Mouse (Mus musculus): ENCODE measurements around the gene Lig4. TPM values are rescaled to one million over a fixed set of nuclear protein-coding genes. Genes with fewer than 3 reads are reported as not detected.
A peak's percentile ranks its signal among the peaks of the same experiment; 100 is the strongest.

The Lig4 gene
- polyA plus RNA-seq, 1 experiment: 2.2 TPM

DNA sequence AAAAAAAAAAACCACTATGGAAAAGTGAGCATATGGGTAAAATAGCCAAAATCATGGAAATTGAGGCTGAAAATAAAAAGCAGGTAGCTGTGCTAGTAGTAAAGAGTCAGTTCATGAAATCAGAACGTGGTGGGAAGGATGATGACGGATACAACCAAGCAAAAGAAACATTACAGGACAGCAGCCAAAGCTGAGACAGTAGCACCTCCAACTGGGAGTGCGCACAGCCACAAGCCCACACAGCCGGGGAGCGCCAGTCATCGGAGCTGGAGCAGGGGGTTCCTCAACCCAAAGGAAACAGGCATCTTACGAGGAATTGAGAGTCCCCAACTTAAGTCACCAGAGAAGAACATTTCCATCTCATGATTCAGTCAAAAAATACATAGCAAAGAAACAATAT lies 26.6 kb upstream of the Lig4 start:
- Histone ChIP-seq H3K4me1 (ENCODE audit: control insufficient read depth, insufficient read depth, low read length) (no peaks in the 10 kb centered on the region), H3K27me3 (replicated peaks; ENCODE audit: control insufficient read depth, insufficient read depth, low read length) (no peaks in the 10 kb centered on the region), H3K4me3 (ENCODE audit: insufficient read depth, low read depth, low read length) (no peak overlapping the region), H3K36me3 (ENCODE audit: control insufficient read depth, insufficient read depth, low read length) (no peaks in the 10 kb centered on the region), H3K27ac (ENCODE audit: insufficient read depth, low read depth, low read length) (no peak overlapping the region)
- TF ChIP-seq POLR2A (IDR thresholded peaks at IDR 0.05; ENCODE audit: low read depth, low read length): no peak
- TF ChIP-seq CTCF (conservative IDR thresholded peaks at IDR 0.05; ENCODE audit: insufficient read depth, insufficient read length, low read depth, low read length): no peak
- DNase-seq: no peak
- 89% methylated on average over 7 of the region's 7 CpGs for WGBS

DNA sequence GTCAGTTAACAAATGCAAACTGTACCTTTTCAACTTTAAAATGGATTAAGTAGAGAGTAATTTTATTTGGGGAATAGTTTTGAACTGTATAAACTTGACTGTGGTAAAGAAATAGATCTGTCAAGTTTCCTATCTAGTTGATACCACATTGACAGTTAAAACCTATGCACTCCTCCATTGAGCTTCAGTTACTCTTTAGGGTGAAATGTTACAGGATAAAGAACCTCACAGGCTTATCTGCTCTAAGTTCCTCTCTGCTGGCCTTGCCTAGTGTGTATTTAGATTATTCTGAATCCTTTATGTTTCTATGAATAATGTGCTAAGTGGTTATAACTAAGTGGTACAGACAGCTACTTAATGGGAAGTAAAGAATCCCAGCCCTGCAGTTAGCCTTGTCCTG lies 2.7 kb upstream of the Lig4 start:
- Histone ChIP-seq H3K27me3 (replicated peaks; ENCODE audit: control insufficient read depth, insufficient read depth, low read length) (no peaks in the 10 kb centered on the region), H3K27ac (ENCODE audit: insufficient read depth, low read depth, low read length) (no peak overlapping the region), H3K36me3 (ENCODE audit: control insufficient read depth, insufficient read depth, low read length) (no peaks in the 10 kb centered on the region), H3K4me3 (ENCODE audit: insufficient read depth, low read depth, low read length) (no peak overlapping the region), H3K4me1 (ENCODE audit: control insufficient read depth, insufficient read depth, low read length) (peaks cover 11% of the 10 kb centered on the region)
- TF ChIP-seq CTCF (conservative IDR thresholded peaks at IDR 0.05; ENCODE audit: insufficient read depth, insufficient read length, low read depth, low read length) (no peak), POLR2A (IDR thresholded peaks at IDR 0.05; ENCODE audit: low read depth, low read length) (no peak)
- DNase-seq: no peak

DNA sequence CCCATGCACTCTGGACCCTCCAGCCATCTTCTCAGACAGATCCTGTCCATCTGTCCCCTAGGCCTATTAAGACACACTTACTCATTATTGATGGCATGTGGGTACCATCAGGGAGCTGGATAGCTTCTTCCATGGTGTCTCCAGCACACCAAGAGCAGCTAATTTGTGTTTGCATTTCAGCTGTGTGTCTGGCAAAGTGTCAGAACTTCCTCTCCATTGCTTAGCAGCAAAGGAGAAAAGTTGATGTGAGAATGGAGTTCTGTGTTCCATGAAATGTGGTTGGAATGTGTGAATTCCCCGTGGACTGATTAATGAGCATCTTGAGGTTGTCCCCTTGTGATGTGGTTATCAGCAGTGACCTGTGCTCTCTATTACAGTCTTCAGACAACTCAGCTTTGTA lies 2.3 kb upstream of the Lig4 start:
- Histone ChIP-seq H3K27ac (ENCODE audit: insufficient read depth, low read depth, low read length) (no peak overlapping the region), H3K4me1 (ENCODE audit: control insufficient read depth, insufficient read depth, low read length) (peaks cover 11% of the 10 kb centered on the region), H3K36me3 (ENCODE audit: control insufficient read depth, insufficient read depth, low read length) (no peaks in the 10 kb centered on the region), H3K4me3 (ENCODE audit: insufficient read depth, low read depth, low read length) (no peak overlapping the region), H3K27me3 (replicated peaks; ENCODE audit: control insufficient read depth, insufficient read depth, low read length) (no peaks in the 10 kb centered on the region)
- DNase-seq: no peak
- TF ChIP-seq CTCF (conservative IDR thresholded peaks at IDR 0.05; ENCODE audit: insufficient read depth, insufficient read length, low read depth, low read length): no peak
- TF ChIP-seq POLR2A (IDR thresholded peaks at IDR 0.05; ENCODE audit: low read depth, low read length): no peak
- WGBS: 41% methylated on average over 1 of the region's 1 CpGs

DNA sequence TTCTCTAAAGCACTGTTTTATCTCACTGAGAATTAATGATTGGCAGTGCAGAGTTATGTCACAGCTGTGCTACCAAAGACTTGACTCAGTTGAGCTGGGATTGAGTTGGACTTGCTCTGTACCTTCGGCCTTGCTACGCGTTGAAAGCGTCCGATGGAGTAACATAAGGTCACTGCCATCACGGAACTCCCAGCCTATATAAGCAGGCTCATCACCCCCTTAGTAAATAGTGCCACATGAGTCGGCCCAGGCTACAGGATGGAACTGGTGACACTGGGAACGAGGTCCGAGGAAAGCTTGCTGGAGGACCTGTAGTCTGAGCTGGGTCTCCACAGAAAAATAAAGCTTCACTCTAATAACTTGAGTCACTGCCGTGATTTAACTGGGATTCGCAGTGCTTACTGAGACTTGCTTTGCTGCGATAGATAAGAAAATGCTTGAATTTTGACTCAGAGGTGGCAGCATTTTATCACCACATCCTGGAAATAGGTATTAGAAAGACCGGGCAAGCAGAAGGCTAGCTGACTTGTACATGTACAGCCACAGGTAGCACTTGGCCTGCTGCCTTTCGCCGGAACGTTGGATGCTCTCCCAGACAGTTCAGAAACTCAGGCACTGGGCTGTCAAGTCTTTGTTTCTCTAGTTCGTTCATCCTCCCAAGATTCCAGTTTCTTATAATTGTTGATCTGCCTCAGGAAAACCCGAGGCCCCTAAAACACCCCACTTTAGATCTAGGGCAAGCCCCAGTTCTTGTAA lies 1.2 kb upstream of the Lig4 start:
- no peak overlapping the region for H3K27ac ChIP-seq (ENCODE audit: insufficient read depth, low read depth, low read length)
- H3K27me3 ChIP-seq (replicated peaks; ENCODE audit: control insufficient read depth, insufficient read depth, low read length): no peaks in the 10 kb centered on the region
- H3K4me1 ChIP-seq (ENCODE audit: control insufficient read depth, insufficient read depth, low read length): peaks cover 11% of the 10 kb centered on the region
- 36% methylated on average over 18 of the region's 18 CpGs for WGBS
- H3K36me3 ChIP-seq (ENCODE audit: control insufficient read depth, insufficient read depth, low read length): no peaks in the 10 kb centered on the region
- peak; percentile 46 for DNase-seq
- TF ChIP-seq CTCF (conservative IDR thresholded peaks at IDR 0.05; ENCODE audit: insufficient read depth, insufficient read length, low read depth, low read length): no peak
- no peak for TF ChIP-seq POLR2A (IDR thresholded peaks at IDR 0.05; ENCODE audit: low read depth, low read length)
- H3K4me3 ChIP-seq (ENCODE audit: insufficient read depth, low read depth, low read length): peak overlapping the region; percentile 72

DNA sequence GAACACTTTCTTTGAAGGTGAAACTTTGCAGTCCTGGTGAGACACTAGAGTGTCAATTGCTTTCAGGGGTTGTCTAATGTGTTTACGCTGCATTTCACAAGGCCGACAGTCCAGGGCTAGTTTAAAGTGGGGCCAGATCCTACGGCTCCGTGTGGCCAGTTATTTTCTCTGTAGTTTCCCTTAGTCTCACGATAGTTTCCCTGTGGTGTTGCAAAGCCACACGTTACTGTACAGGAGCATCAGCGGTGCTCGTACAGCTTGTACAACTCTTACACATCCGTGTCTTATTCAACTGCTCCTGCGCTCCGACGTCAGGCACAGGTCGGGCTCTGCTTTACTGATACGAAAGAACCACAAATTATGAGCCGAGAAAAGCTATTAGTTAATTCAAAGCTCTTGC lies 470 bp downstream of the Lig4 start:
- Histone ChIP-seq H3K4me1 (ENCODE audit: control insufficient read depth, insufficient read depth, low read length) (peaks cover 11% of the 10 kb centered on the region), H3K27me3 (replicated peaks; ENCODE audit: control insufficient read depth, insufficient read depth, low read length) (no peaks in the 10 kb centered on the region), H3K4me3 (ENCODE audit: insufficient read depth, low read depth, low read length) (peak overlapping the region; percentile 35), H3K27ac (ENCODE audit: insufficient read depth, low read depth, low read length) (0 out of 2 replicates have a peak overlapping the region, but pooled peaks have one; percentile 0), H3K36me3 (ENCODE audit: control insufficient read depth, insufficient read depth, low read length) (peaks cover 4% of the 10 kb centered on the region; the same call in 1 of the 2 replicates)
- TF ChIP-seq POLR2A (IDR thresholded peaks at IDR 0.05; ENCODE audit: low read depth, low read length) (no peak), CTCF (conservative IDR thresholded peaks at IDR 0.05; ENCODE audit: insufficient read depth, insufficient read length, low read depth, low read length) (no peak)
- DNase-seq: peak; percentile 2
- WGBS: 20% methylated on average over 15 of the region's 15 CpGs

DNA sequence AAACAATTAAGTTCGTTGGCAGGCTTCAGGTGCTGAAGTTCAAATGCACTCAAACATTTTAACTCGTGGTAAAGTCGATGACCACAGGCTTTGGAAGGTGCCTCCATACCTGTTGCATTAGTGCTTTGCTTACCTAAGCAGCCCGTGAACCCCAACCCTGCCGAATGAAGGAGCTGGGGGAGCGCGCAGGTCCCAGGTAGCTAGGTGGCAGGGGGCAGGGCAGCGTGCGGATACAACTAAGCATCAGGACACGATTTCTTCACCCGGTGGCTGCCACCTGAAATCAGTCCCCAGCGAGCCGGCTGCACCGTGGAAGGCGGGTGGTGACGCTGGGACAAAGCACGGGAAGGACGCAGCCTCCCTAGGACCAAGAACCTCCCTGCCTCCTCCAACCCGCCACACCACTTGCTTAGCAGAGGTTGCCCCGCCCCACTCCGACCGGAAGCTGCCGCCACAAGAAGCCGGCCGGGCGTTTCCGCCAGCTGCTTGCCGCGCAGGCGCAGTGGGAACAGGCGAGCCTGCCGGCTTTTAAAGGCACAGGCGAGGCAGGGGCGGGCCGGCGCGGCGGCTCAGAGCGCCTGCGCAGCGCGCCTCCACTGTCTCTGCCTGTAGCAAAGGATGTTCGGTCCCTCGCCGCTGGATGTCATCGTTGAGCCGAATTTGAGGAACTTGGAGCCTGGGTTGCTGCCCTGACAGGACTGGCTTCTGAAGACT lies 1.4 kb downstream of the Lig4 start:
- TF ChIP-seq CTCF (conservative IDR thresholded peaks at IDR 0.05; ENCODE audit: insufficient read depth, insufficient read length, low read depth, low read length) (peak; percentile 85), POLR2A (IDR thresholded peaks at IDR 0.05; ENCODE audit: low read depth, low read length) (peak; percentile 55)
- Histone ChIP-seq H3K4me1 (ENCODE audit: control insufficient read depth, insufficient read depth, low read length) (peaks cover 11% of the 10 kb centered on the region), H3K27me3 (replicated peaks; ENCODE audit: control insufficient read depth, insufficient read depth, low read length) (no peaks in the 10 kb centered on the region), H3K27ac (ENCODE audit: insufficient read depth, low read depth, low read length) (peak overlapping the region; percentile 68), H3K4me3 (ENCODE audit: insufficient read depth, low read depth, low read length) (peak overlapping the region; percentile 96), H3K36me3 (ENCODE audit: control insufficient read depth, insufficient read depth, low read length) (peaks cover 4% of the 10 kb centered on the region; the same call in 1 of the 2 replicates)
- WGBS: under 1% methylated on average over 47 of the region's 47 CpGs
- DNase-seq: peak; percentile 100

DNA sequence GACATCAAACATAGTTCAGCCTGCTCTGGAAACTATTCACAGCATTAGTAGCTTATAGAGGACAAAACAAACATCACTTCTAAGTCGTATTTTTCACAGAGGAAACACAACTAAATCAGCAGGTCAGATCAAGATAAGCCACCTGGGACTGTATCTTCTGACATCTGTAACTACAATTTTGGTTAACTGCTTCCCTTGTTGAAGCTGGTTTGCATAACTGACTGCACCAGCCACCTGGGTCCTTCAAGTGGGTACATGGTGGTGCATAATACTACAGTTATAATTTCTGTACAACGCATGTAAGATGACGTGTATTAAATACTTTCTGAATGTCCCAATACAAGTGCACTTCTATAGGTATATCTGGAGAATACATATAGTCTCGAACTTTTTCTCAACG lies 2.2 kb downstream of the Lig4 start:
- peak overlapping the region; percentile 96; the same call in 1 of the 2 replicates for H3K4me3 ChIP-seq (ENCODE audit: insufficient read depth, low read depth, low read length)
- DNase-seq: no peak
- H3K27ac ChIP-seq (ENCODE audit: insufficient read depth, low read depth, low read length): no peak overlapping the region
- peaks cover 11% of the 10 kb centered on the region for H3K4me1 ChIP-seq (ENCODE audit: control insufficient read depth, insufficient read depth, low read length)
- WGBS: 35% methylated on average over 5 of the region's 5 CpGs
- H3K27me3 ChIP-seq (replicated peaks; ENCODE audit: control insufficient read depth, insufficient read depth, low read length): no peaks in the 10 kb centered on the region
- peaks cover 4% of the 10 kb centered on the region; the same call in 1 of the 2 replicates for H3K36me3 ChIP-seq (ENCODE audit: control insufficient read depth, insufficient read depth, low read length)
- TF ChIP-seq POLR2A (IDR thresholded peaks at IDR 0.05; ENCODE audit: low read depth, low read length) (no peak), CTCF (conservative IDR thresholded peaks at IDR 0.05; ENCODE audit: insufficient read depth, insufficient read length, low read depth, low read length) (no peak)

All from kidney, adult 2 months (tissue).